Mouse (Mus musculus) naive thymus-derived CD4-positive, alpha-beta T cell, adult 2 months (primary cell): ENCODE measurements around the gene Hs3st6.

Experiments used
- DNase-seq: peaks from one replicate; pipeline ENCODE4 v3.0.0-alpha.2; 2011; ENCODE audit warnings: low read depth

The Hs3st6 gene

DNA sequence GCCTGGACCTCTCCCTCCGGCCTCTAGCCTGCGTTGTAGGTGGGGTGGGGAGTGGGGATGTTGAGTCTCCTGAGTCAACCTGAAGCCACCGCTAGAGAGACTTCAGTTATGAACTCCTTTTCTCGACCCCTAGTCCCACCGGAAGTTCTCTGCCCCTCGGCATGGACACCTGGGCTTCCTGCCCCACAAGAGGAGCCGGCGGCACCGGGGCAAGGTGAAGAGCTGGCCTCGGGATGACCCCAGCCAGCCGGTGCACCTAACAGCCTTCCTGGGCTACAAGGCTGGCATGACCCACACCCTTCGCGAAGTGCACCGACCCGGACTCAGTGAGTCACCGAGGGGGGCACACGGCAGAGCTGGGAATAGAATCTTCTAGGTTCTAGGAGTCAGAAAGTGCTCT is 24.6 kb upstream of the Hs3st6 start:
- no peak for DNase-seq

DNA sequence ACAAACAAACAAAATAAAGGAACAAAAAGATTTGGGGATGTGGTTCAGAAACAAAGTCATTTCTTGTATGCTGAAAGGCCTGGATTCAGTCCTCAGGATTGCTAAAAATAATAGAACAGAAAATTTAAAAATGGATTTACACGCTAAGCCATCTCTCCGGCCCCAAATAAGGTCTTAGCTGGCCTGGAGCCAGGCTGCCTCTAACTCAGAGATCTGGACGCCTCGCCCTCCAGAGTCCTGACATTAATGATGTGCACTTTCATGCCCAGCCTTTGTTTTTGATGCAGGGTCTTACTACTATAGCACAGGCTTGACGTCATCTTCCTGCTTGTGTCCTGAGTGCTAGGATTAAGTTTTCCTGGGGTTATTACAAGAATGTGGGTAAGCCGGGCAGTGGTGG is 23.7 kb upstream of the Hs3st6 start:
- no peak for DNase-seq

DNA sequence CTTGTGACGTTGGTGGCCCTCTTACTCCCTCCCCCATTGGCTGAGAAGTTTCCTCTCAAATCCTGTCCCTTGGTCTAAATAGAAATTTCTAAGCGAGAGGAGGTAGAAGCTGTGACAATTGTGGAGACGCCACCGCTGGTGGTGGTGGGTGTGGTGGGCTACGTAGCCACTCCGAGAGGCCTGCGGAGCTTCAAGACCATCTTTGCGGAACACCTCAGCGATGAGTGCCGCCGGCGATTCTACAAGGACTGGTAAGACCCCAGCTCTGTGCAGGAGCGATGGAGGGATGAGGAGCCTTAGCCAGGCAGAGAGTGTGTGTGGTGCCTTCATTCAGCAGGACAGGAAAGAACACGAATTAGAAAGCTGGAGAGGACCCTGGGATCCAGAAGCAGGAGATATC is 22.0 kb upstream of the Hs3st6 start:
- DNase-seq = no peak

DNA sequence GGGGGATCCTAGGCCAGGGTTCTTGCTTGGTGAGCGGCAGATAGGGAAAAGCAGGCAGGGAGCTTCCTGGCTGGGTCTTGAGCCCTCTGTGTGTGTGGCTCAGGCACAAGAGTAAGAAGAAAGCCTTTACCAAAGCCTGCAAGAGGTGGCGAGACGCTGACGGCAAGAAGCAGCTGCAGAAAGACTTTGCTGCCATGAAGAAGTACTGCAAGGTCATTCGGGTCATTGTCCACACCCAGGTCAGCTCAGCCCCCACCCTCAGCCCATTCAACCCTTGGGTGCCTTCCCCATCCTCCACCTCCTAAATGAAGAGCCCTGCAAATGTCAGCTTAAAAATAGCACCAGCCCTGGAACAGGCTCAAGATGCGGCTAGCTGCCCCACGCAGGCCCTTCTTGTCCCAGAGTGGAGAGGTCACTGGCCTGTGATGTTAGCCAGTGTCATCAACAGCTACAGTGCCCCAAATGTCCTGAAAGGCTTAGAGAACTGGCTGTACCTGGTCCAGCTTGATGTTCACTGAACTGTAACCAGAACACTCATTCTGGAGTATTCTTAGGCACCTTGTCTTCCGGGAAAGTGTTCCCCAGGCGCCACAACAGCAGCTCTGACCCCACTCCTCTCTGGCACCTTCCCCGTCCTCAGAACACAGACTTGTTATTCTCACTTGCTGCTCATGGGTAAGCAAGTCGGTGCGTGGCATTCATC is 20.4 kb upstream of the Hs3st6 start:
- DNase-seq = no peak

DNA sequence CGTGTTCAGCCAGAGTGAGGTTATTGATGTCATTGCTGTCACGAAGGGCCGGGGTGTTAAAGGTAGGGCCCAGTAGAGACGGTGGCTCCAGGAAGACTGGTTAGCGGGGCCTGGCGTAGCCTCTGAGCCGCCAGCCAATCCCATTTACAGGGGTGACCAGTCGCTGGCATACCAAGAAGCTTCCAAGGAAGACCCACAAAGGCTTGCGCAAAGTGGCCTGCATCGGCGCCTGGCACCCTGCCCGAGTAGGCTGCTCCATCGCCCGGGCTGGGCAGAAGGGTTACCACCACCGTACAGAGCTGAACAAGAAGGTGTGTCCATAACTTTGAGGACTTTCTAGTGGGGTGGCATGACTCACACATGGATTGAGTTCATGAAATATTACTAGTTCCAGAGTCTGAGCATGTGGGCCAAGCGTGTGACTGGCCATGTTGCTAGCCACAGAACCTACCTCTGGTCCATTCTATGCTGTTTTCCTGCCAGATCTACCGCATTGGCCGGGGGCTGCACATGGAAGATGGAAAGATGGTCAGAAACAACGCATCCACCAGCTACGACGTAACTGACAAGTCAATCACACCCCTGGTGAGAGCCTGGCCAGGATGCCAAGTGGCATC is 19.2 kb upstream of the Hs3st6 start:
- DNase-seq = no peak

- DNase-seq = no peak
These were observed 18.3 kb upstream of the Hs3st6 start for GRCm38 (mm10) chr17:24734513-24734912.

DNA sequence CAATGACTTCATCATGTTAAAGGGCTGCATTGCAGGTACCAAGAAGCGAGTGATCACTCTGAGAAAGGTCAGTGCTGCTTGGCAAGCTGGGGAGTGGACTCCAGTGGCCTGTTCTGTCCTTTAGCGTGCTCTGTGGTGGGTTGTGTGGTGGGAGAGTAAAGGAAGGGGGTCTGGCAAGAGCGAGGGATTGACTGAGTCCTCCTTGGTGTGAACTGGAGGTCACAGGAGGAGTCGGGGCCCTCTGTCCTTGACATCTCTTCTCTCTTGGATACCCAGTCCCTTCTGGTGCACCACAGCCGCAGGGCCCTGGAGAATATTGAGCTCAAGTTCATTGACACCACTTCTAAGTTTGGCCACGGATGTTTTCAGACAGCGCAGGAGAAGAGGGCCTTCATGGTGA is 17.3 kb upstream of the Hs3st6 start:
- no peak for DNase-seq

GRCm38 (mm10) chr17:24736330-24737051 is 16.3 kb upstream of the Hs3st6 start, which contains the start of gene Msrb1:
TSS of gene Msrb1 (plus strand) at chr17:24736642.
- peak; percentile 96 for DNase-seq

- DNase-seq = peak; percentile 37
These were observed 15.5 kb upstream of the Hs3st6 start for GRCm38 (mm10) chr17:24737135-24737810.

- no peak for DNase-seq
These were observed 14.6 kb upstream of the Hs3st6 start for GRCm38 (mm10) chr17:24738238-24738637.

GRCm38 (mm10) chr17:24739926-24740325 is 12.9 kb upstream of the Hs3st6 start:
- DNase-seq = no peak

GRCm38 (mm10) chr17:24742307-24742706 is 10.5 kb upstream of the Hs3st6 start:
- no peak for DNase-seq

DNA sequence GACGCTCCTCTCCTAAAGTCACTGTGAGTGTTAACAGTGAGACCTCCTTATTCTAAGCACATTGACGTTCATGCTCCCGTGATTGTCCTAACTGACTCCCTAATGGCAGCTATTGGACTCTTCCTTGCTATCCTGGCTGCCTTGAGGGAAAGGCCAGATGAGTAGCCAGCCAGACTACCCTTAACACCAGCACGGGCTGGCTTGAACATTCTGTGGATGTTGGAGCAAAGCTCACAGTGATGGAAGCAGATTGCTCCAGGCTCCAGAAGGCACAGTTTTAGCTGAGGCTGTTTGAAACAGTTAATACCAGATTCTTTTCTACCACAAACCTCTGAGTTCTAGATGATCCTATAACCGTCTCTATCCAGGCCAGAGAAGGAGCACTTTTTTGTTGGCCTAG is 8.9 kb upstream of the Hs3st6 start:
- no peak for DNase-seq

DNA sequence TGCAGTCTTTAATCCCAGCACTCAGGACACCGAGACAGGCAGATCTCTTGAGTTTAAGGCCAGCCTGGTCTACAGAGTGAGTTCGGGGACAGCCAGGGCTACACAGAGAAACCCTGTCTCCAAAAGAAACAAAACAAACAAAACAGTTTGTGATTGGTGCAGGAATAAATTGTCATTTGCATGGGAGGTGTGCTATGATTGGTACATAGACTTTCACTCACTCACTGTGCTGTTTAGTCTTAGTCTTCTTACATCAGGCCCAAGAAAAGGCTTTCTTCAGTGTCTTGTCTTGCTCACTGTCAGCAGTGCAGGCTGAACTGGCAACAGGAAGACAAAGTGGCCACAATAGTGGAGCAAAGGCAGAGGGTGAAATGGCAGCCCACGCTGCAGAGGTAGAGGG is 8.4 kb upstream of the Hs3st6 start:
- no peak for DNase-seq

GRCm38 (mm10) chr17:24745526-24746497 is 7.0 kb upstream of the Hs3st6 start:
- peak; percentile 91 for DNase-seq

GRCm38 (mm10) chr17:24746986-24747385 is 5.8 kb upstream of the Hs3st6 start:
- DNase-seq = no peak

DNA sequence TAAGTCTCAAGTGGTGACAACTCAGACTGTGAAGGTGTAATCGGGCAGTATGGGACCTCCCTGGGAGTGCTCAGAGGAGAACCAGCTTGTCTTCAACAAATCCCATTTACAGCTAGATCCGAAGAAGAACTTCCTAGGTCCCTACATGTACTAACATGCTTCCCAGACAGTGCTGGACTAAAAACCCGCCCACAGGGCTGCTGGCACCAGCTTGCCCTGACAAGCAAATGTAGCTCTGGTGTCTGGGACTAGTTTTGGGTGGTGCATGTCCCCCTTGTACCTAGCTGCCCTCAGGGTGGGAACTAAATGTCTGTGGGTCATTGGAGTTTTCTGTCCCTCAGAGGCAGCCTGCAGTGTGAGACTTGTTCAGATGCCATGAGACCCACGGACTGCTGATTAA is 1.3 kb upstream of the Hs3st6 start:
- no peak for DNase-seq

- DNase-seq = no peak
These were observed 4.6 kb downstream of the Hs3st6 start for GRCm38 (mm10) chr17:24757394-24757793.

- no peak for DNase-seq
These were observed 8.3 kb downstream of the Hs3st6 start for GRCm38 (mm10) chr17:24761121-24761520.

GRCm38 (mm10) chr17:24765016-24765905 is 12.5 kb downstream of the Hs3st6 start:
- DNase-seq = no peak
